Mouse (Mus musculus) embryo, embryonic 9.5 days (tissue): ENCODE measurements around the gene Ctsh.

Experiments
- DNase-seq: peaks from one replicate; pipeline ENCODE4 v3.0.0-alpha.2; 2017; ENCODE audit errors: extremely low spot score

Ctsh gene

GRCm38 (mm10) chr9:90109386-90109785 lies 55.4 kb downstream of the Ctsh start:
- no peak for DNase-seq

DNA sequence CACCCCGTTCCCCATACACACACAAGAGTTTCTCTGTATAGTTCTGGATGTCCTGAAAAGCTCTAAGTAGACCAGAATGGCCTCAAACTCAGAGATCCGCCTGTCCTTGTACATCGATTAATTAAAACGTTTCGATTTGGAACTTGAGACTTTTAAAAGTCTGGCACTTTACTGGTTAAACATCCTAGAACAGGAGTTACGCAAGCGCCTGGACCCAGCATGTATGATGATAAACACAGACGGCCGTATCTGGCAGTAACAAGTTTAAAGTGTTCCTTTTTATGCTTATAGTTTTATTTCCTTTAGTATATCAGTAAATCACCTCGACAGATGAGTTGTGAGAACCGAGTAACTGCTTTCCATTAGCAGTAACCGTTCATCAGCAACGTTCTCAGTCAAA lies 59.2 kb downstream of the Ctsh start:
- DNase-seq: no peak

- DNase-seq: peak; percentile 85
These were observed 60.0 kb downstream of the Ctsh start for GRCm38 (mm10) chr9:90113651-90114566.

DNA sequence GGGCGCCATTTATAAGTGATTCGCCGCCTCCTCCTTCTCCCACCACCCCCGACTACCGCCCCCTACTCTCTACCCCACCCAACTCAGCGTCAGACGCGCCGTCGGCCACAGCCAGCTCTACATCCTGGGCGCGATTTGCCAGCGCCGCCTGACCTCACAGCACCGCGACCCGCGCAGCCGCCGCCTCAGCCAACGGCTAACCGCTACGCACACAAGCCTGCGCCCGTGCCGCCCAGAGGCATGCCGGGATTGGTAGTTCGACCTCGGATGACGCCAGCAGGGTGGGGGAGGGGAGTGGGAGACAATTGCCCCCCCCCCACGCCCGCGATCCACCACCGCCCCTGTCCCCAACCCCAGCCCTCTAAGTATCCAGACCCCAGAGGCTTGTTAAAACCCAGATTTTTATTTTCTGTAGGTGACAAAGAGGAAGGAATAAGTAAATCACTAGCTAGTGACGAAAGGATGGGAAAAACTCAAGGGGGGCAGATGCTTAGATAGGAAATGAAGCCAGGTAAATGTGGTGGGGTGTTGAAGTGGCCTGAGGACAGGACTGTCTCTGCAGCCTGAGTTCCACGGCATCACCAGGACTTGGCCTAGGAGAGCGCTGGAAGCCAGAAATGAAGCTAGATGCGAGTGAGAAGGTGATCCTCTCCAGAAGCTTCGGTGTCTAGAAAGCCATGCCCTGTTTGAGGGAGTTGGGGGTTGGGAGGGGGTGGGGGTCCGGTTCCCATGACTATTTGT lies 60.8 kb downstream of the Ctsh start, which contains the start of gene Morf4l1:
Morf4l1 (minus strand) TSS at position 208 of the 741 bp plus-strand sequence.
- DNase-seq: peak; percentile 96

- DNase-seq: no peak
These were observed 61.4 kb downstream of the Ctsh start for GRCm38 (mm10) chr9:90115308-90115700.

DNA sequence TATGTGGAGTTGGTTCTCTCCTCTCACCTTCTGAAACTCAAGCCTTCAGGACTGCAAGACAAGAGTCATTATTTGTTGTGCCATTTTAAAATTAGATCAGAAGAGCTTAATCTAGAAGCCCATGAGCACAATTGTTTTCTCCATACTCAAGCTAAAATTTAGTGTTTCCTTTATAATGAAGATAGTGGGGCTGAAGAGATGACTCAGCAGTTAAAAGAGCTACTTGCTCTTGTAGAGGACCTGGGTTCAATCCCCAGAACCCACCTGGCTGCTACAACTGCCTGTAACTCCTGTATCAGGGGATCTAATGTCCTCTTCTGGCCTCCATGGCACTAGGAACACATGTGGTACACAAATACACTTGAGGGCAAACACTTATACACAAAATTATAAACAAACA lies 63.3 kb downstream of the Ctsh start:
- DNase-seq: no peak

- no peak for DNase-seq
These were observed 68.3 kb downstream of the Ctsh start for GRCm38 (mm10) chr9:90122246-90122740.

GRCm38 (mm10) chr9:90124156-90124872 lies 70.4 kb downstream of the Ctsh start:
- no peak for DNase-seq

DNA sequence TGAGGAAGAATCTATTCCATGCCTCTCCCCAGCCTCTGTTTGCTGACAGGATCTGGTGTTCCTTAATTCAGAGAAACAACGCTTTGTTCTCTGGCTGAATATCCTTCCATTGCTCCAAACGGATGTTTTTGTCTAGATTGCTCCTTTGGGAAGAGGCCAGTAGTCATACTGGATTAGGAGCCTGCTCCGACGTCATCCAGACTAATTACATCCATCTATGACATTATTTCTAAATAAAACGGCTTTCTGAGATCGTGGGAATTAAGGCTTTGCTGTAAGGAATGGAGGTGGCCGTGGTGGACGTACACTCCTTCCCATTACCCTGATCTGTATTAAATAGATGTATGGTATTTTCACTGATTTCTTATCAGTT lies 70.9 kb downstream of the Ctsh start:
- DNase-seq: no peak
